Mouse (Mus musculus): ENCODE results near the gene Ubtd2. TPM values are rescaled to one million over a fixed set of nuclear protein-coding genes. Genes with fewer than 3 reads are reported as not detected.

Gene Ubtd2
- polyA plus RNA-seq, 1 experiment from 2014 or later: 3.2 TPM

DNA sequence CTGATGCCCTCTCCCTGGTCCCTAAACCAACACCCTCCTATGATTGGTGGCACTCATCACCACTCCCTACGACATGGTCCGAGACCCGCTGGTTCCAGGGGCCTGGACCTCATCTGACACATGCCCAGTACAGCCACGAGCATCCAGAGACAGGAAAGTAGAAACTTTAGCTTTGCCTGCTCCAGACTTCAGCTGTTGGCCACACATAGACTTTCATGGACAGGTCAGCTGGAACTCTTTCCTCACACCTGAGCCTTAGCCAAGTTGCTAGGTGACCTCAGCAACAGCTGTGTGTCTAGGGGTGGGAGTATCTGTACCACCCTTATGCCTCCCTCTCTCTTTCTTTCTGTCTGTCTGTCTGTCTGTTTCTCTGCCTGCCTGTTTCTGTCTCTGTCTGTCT lies 93.1 kb downstream of the Ubtd2 start:
- ATAC-seq (no peak), DNase-seq (no peak)
- no peak overlapping the region for H3K4me2 ChIP-seq (ENCODE audit: low read depth, low read length)
- no peaks in the 10 kb centered on the region for H3K27me3 ChIP-seq (ENCODE audit: insufficient read depth, low read length)
- no peak overlapping the region for H3K9ac ChIP-seq (replicated peaks)
- no peak overlapping the region for H3K27ac ChIP-seq (ENCODE audit: low read depth)
- H3K4me3 ChIP-seq (ENCODE audit: low read depth, low read length): no peak overlapping the region
- no peak for TF ChIP-seq EP300 (IDR thresholded peaks at IDR 0.05; ENCODE audit: low read depth)
- TF ChIP-seq CTCF (IDR thresholded peaks at IDR 0.05; ENCODE audit: low read depth): no peak
- H3K36me3 ChIP-seq (replicated peaks; ENCODE audit: insufficient read depth, low read length): peaks cover 6% of the 10 kb centered on the region; the same call in 1 of the 2 replicates
- peaks cover 41% of the 10 kb centered on the region for H3K4me1 ChIP-seq (ENCODE audit: insufficient read depth)
- H3K9me3 ChIP-seq (ENCODE audit: low read length): no peaks in the 10 kb centered on the region
- 80% methylated on average over 4 of the region's 4 CpGs for WGBS (ENCODE audit: insufficient replicate concordance)

DNA sequence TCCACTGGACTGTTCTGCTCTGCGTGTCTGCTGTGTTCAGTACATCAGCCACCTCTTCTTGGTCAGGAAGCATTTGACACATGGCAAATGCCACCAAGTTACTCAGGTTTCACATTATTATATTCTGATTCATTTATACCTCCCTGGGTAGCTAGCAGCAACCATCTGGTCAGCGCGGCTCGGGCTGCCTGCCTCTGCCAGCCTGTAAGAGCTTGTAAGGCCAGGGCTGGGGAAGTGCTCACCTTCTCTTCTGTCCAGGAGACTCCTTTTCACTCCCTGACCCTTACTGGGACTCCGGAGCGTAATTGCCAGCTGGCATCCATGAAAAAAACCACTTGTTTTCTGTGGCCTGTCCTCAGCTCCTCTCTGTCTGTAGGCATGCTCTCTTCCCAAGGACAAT lies 94.1 kb downstream of the Ubtd2 start:
- Histone ChIP-seq H3K27me3 (ENCODE audit: insufficient read depth, low read length) (no peaks in the 10 kb centered on the region), H3K9me3 (ENCODE audit: low read length) (no peaks in the 10 kb centered on the region), H3K4me2 (ENCODE audit: low read depth, low read length) (no peak overlapping the region), H3K4me1 (ENCODE audit: insufficient read depth) (peaks cover 41% of the 10 kb centered on the region), H3K4me3 (ENCODE audit: low read depth, low read length) (no peak overlapping the region), H3K9ac (replicated peaks) (no peak overlapping the region), H3K36me3 (replicated peaks; ENCODE audit: insufficient read depth, low read length) (peaks cover 2% of the 10 kb centered on the region; the same call in 1 of the 2 replicates), H3K27ac (ENCODE audit: low read depth) (no peak overlapping the region)
- WGBS (ENCODE audit: insufficient replicate concordance): 87% methylated on average over 6 of the region's 6 CpGs
- DNase-seq (no peak), ATAC-seq (no peak)
- TF ChIP-seq CTCF (IDR thresholded peaks at IDR 0.05; ENCODE audit: low read depth): no peak
- no peak for TF ChIP-seq EP300 (IDR thresholded peaks at IDR 0.05; ENCODE audit: low read depth)

- Histone ChIP-seq H3K4me1 (ENCODE audit: insufficient read depth) (peaks cover 42% of the 10 kb centered on the region), H3K4me3 (ENCODE audit: low read depth, low read length) (no peak overlapping the region), H3K9ac (replicated peaks) (no peak overlapping the region), H3K27ac (ENCODE audit: low read depth) (no peak overlapping the region), H3K4me2 (ENCODE audit: low read depth, low read length) (no peak overlapping the region), H3K36me3 (replicated peaks; ENCODE audit: insufficient read depth, low read length) (no peaks in the 10 kb centered on the region; the same call in 1 of the 2 replicates), H3K27me3 (ENCODE audit: insufficient read depth, low read length) (no peaks in the 10 kb centered on the region), H3K9me3 (ENCODE audit: low read length) (no peaks in the 10 kb centered on the region)
- ATAC-seq: 0 out of 2 replicates have a peak, but pooled peaks have one; percentile 4
- 67% methylated on average over 4 of the region's 4 CpGs for WGBS (ENCODE audit: insufficient replicate concordance)
- no peak for TF ChIP-seq CTCF (IDR thresholded peaks at IDR 0.05; ENCODE audit: low read depth)
- no peak for TF ChIP-seq EP300 (IDR thresholded peaks at IDR 0.05; ENCODE audit: low read depth)
- DNase-seq: no peak
Measured at GRCm38 (mm10) chr11:32550102-32550501, 94.9 kb downstream of the Ubtd2 start.

- peaks cover 49% of the 10 kb centered on the region for H3K4me1 ChIP-seq (ENCODE audit: insufficient read depth)
- no peak overlapping the region for H3K27ac ChIP-seq (ENCODE audit: low read depth)
Measured at GRCm38 (mm10) chr11:32551056-32551455, 95.9 kb downstream of the Ubtd2 start.

GRCm38 (mm10) chr11:32551579-32552297 lies 96.6 kb downstream of the Ubtd2 start:
- WGBS (ENCODE audit: insufficient replicate concordance): 76% methylated on average over 12 of the region's 12 CpGs
- Histone ChIP-seq H3K27me3 (ENCODE audit: insufficient read depth, low read length) (no peaks in the 10 kb centered on the region), H3K9me3 (ENCODE audit: low read length) (no peaks in the 10 kb centered on the region), H3K4me3 (ENCODE audit: low read depth, low read length) (no peak overlapping the region), H3K36me3 (replicated peaks; ENCODE audit: insufficient read depth, low read length) (no peaks in the 10 kb centered on the region; the same call in 1 of the 2 replicates), H3K4me2 (ENCODE audit: low read depth, low read length) (no peak overlapping the region), H3K9ac (replicated peaks) (no peak overlapping the region), H3K4me1 (ENCODE audit: insufficient read depth) (peaks cover 50% of the 10 kb centered on the region), H3K27ac (ENCODE audit: low read depth) (0 out of 2 replicates have a peak overlapping the region, but pooled peaks have one; percentile 58)
- ATAC-seq: no peak
- DNase-seq: no peak
- TF ChIP-seq EP300 (IDR thresholded peaks at IDR 0.05; ENCODE audit: low read depth) (no peak), CTCF (IDR thresholded peaks at IDR 0.05; ENCODE audit: low read depth) (no peak)

More at GRCm38 (mm10) chr11:32551056-32551455, 95.9 kb downstream of the Ubtd2 start:
- no peak for DNase-seq
- no peak overlapping the region for H3K9ac ChIP-seq (replicated peaks)
- no peaks in the 10 kb centered on the region for H3K9me3 ChIP-seq (ENCODE audit: low read length)
- 68% methylated on average over 4 of the region's 4 CpGs for WGBS (ENCODE audit: insufficient replicate concordance)
- no peaks in the 10 kb centered on the region for H3K27me3 ChIP-seq (ENCODE audit: insufficient read depth, low read length)
- TF ChIP-seq EP300 (IDR thresholded peaks at IDR 0.05; ENCODE audit: low read depth) (no peak), CTCF (IDR thresholded peaks at IDR 0.05; ENCODE audit: low read depth) (no peak)
- H3K4me2 ChIP-seq (ENCODE audit: low read depth, low read length): no peak overlapping the region
- ATAC-seq: no peak
- no peaks in the 10 kb centered on the region; the same call in 1 of the 2 replicates for H3K36me3 ChIP-seq (replicated peaks; ENCODE audit: insufficient read depth, low read length)
- no peak overlapping the region for H3K4me3 ChIP-seq (ENCODE audit: low read depth, low read length)

DNA sequence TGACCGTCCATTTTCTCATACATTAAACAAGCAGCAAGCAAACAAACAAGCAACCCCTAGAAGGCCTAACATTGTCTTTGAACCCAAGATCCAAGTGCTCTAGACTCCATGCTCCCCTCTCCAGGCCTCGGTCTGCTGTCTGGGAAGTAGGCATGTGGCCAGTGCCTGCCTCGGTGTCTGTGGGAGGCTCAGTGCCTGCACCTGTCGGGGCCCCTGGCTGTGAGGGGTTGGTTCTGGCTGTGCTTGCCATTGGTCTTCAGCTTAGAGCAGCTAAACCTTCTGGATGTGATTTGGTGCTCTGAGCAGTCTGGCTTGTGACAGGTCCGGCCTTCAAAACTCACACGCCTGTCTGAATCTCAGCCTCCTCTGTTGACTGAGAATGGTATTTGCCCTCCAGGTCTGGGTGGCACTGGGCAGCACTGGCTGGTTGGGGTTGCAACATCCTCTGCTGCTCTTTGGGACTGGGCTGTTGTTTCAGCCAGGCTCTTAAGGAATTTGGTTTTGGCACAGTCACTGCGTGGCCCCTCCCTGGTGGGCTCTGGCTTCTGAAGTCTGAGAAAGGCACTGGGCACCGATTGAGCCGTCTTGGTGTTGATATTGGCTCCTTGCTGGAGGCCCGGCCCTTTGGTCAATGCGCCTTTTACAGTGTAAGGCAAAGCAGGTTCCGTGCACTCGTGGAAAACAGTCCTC lies 97.4 kb downstream of the Ubtd2 start:
- 56% methylated on average over 13 of the region's 13 CpGs for WGBS (ENCODE audit: insufficient replicate concordance)
- Histone ChIP-seq H3K36me3 (replicated peaks; ENCODE audit: insufficient read depth, low read length) (no peaks in the 10 kb centered on the region; the same call in 1 of the 2 replicates), H3K9me3 (ENCODE audit: low read length) (no peaks in the 10 kb centered on the region), H3K4me3 (ENCODE audit: low read depth, low read length) (no peak overlapping the region), H3K4me2 (ENCODE audit: low read depth, low read length) (no peak overlapping the region), H3K27me3 (ENCODE audit: insufficient read depth, low read length) (no peaks in the 10 kb centered on the region), H3K9ac (replicated peaks) (no peak overlapping the region), H3K4me1 (ENCODE audit: insufficient read depth) (peaks cover 50% of the 10 kb centered on the region), H3K27ac (ENCODE audit: low read depth) (peak overlapping the region; percentile 58; the same call in 1 of the 2 replicates)
- no peak for TF ChIP-seq CTCF (IDR thresholded peaks at IDR 0.05; ENCODE audit: low read depth)
- TF ChIP-seq EP300 (IDR thresholded peaks at IDR 0.05; ENCODE audit: low read depth): no peak
- DNase-seq: no peak
- ATAC-seq: peak; percentile 31; the same call in 1 of the 2 replicates

Data from liver, postnatal 0 days (tissue).